Mouse (Mus musculus): ENCODE measurements around the gene Wars. TPM values are rescaled to one million over a fixed set of nuclear protein-coding genes. Genes with fewer than 3 reads are reported as not detected.
A peak's percentile ranks its signal among the peaks of the same experiment; 100 is the strongest.

The Wars gene
- polyA plus RNA-seq, 1 experiment from 2014 or later = 84.0 TPM

- Histone ChIP-seq H3K36me3 (ENCODE audit: insufficient read depth, low read length) (no peaks in the 10 kb centered on the region), H3K4me2 (replicated peaks; ENCODE audit: low read depth, low read length) (peak within 1 kb of the TSS; percentile 93), H3K9me3 (ENCODE audit: low read length) (no peaks in the 10 kb centered on the region), H3K4me1 (ENCODE audit: insufficient read depth, low read depth, low read length) (peaks cover 43% of the 10 kb centered on the region), H3K9ac (replicated peaks; ENCODE audit: low read depth) (peak within 1 kb of the TSS; percentile 57), H3K27ac (ENCODE audit: low read length) (peak within 1 kb of the TSS; percentile 93), H3K27me3 (replicated peaks; ENCODE audit: insufficient read depth, low read length) (no peaks in the 10 kb centered on the region), H3K4me3 (ENCODE audit: low read depth, low read length) (peak within 1 kb of the TSS; percentile 50)
- DNase-seq (ENCODE audit: low spot score) = peak; percentile 98
- peak; percentile 97 for ATAC-seq
- TF ChIP-seq CTCF (IDR thresholded peaks at IDR 0.05) (no peak; the same call in none of the 2 replicates), EP300 (IDR thresholded peaks at IDR 0.05) (no peak)
- under 1% methylated on average over 52 of the region's 53 CpGs for WGBS
Observed at GRCm38 (mm10) chr12:108835840-108836409, 58.0 kb downstream of the Wars start, which contains the start of the genes Slc25a29 and Slc25a47. Gene Slc25a29, minus strand, starts transcription at chr12:108835883. Gene Slc25a47, plus strand, starts transcription at chr12:108836046.

GRCm38 (mm10) chr12:108835208-108835839, 58.6 kb downstream of the Wars start:
- Histone ChIP-seq H3K9ac (replicated peaks; ENCODE audit: low read depth) (peak overlapping the region; percentile 53), H3K4me1 (ENCODE audit: insufficient read depth, low read depth, low read length) (peaks cover 45% of the 10 kb centered on the region), H3K4me2 (replicated peaks; ENCODE audit: low read depth, low read length) (peak overlapping the region; percentile 93), H3K9me3 (ENCODE audit: low read length) (no peaks in the 10 kb centered on the region), H3K36me3 (ENCODE audit: insufficient read depth, low read length) (no peaks in the 10 kb centered on the region), H3K27ac (ENCODE audit: low read length) (peak overlapping the region; percentile 60), H3K4me3 (ENCODE audit: low read depth, low read length) (peak overlapping the region; percentile 50), H3K27me3 (replicated peaks; ENCODE audit: insufficient read depth, low read length) (no peaks in the 10 kb centered on the region)
- 2% methylated on average over 50 of the region's 51 CpGs for WGBS
- TF ChIP-seq CTCF (IDR thresholded peaks at IDR 0.05) (no peak), EP300 (IDR thresholded peaks at IDR 0.05) (no peak)
- ATAC-seq = no peak; the same call in 1 of the 2 replicates
- DNase-seq (ENCODE audit: low spot score) = peak; percentile 36

GRCm38 (mm10) chr12:108834786-108835185, 59.2 kb downstream of the Wars start:
- peaks cover 46% of the 10 kb centered on the region for H3K4me1 ChIP-seq (ENCODE audit: insufficient read depth, low read depth, low read length)
- H3K9ac ChIP-seq (replicated peaks; ENCODE audit: low read depth) = peak overlapping the region; percentile 53
- WGBS = 25% methylated on average over 5 of the region's 5 CpGs
- 0 out of 2 replicates have a peak overlapping the region, but pooled peaks have one; percentile 60 for H3K27ac ChIP-seq (ENCODE audit: low read length)
- no peaks in the 10 kb centered on the region for H3K9me3 ChIP-seq (ENCODE audit: low read length)
- H3K4me3 ChIP-seq (ENCODE audit: low read depth, low read length) = peak overlapping the region; percentile 50
- ATAC-seq (no peak), DNase-seq (ENCODE audit: low spot score) (peak; percentile 46)
- no peaks in the 10 kb centered on the region for H3K27me3 ChIP-seq (replicated peaks; ENCODE audit: insufficient read depth, low read length)
- no peak for TF ChIP-seq CTCF (IDR thresholded peaks at IDR 0.05)
- TF ChIP-seq EP300 (IDR thresholded peaks at IDR 0.05) = no peak
- H3K36me3 ChIP-seq (ENCODE audit: insufficient read depth, low read length) = no peaks in the 10 kb centered on the region
- H3K4me2 ChIP-seq (replicated peaks; ENCODE audit: low read depth, low read length) = peak overlapping the region; percentile 93

DNA sequence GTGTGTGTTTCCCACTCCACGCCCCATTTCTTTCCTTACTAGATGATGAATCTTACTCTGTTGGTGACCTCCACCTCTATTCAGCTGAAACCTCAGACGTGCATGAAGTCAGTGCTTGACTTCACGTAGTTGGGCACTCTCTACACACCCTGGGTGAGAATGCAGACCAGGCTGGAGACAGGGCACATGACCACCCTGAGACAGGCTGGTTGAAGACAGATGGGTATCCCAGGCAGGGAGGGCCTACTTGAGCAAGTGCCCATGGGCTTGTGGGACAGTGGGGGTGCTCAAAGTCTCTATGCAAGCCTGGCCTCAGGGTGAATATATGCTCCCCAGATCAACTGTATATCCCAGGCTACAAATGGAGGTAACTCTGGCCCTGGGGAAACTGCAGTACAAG, 59.6 kb downstream of the Wars start:
- no peaks in the 10 kb centered on the region for H3K27me3 ChIP-seq (replicated peaks; ENCODE audit: insufficient read depth, low read length)
- no peak for DNase-seq (ENCODE audit: low spot score)
- no peak for ATAC-seq
- peak overlapping the region; percentile 93 for H3K4me2 ChIP-seq (replicated peaks; ENCODE audit: low read depth, low read length)
- H3K4me1 ChIP-seq (ENCODE audit: insufficient read depth, low read depth, low read length) = peaks cover 50% of the 10 kb centered on the region
- H3K27ac ChIP-seq (ENCODE audit: low read length) = no peak overlapping the region
- peak overlapping the region; percentile 53; the same call in 1 of the 2 replicates for H3K9ac ChIP-seq (replicated peaks; ENCODE audit: low read depth)
- H3K4me3 ChIP-seq (ENCODE audit: low read depth, low read length) = peak overlapping the region; percentile 50
- H3K9me3 ChIP-seq (ENCODE audit: low read length) = no peaks in the 10 kb centered on the region
- H3K36me3 ChIP-seq (ENCODE audit: insufficient read depth, low read length) = no peaks in the 10 kb centered on the region
- no peak for TF ChIP-seq EP300 (IDR thresholded peaks at IDR 0.05)
- no peak for TF ChIP-seq CTCF (IDR thresholded peaks at IDR 0.05)
- 73% methylated on average over 3 of the region's 3 CpGs for WGBS

DNA sequence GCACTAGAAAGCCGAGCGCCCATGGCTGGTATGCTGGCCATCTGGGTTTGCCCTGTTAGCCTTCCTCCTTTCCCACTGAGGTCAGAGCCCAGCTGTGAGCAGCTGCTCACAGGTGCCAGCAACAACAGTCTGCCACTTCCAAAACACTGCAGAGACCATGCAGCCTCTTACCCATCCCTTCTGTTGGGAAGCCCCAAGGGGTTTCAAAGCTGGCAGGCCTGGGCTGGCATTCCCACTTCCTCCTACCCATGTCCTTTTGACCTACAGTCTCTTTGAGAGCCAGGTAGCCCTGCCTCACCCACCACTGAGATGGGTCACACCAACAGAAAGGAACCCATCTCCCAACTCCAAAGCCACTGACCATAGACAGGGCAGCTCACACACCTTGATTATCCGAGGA, 60.6 kb downstream of the Wars start:
- Histone ChIP-seq H3K4me1 (ENCODE audit: insufficient read depth, low read depth, low read length) (peaks cover 49% of the 10 kb centered on the region), H3K36me3 (ENCODE audit: insufficient read depth, low read length) (no peaks in the 10 kb centered on the region), H3K9ac (replicated peaks; ENCODE audit: low read depth) (no peak overlapping the region), H3K27ac (ENCODE audit: low read length) (no peak overlapping the region), H3K4me2 (replicated peaks; ENCODE audit: low read depth, low read length) (no peak overlapping the region), H3K27me3 (replicated peaks; ENCODE audit: insufficient read depth, low read length) (no peaks in the 10 kb centered on the region), H3K4me3 (ENCODE audit: low read depth, low read length) (no peak overlapping the region), H3K9me3 (ENCODE audit: low read length) (no peaks in the 10 kb centered on the region)
- no peak for ATAC-seq
- TF ChIP-seq CTCF (IDR thresholded peaks at IDR 0.05) (no peak), EP300 (IDR thresholded peaks at IDR 0.05) (no peak)
- 81% methylated on average over 3 of the region's 3 CpGs for WGBS
- DNase-seq (ENCODE audit: low spot score) = no peak

DNA sequence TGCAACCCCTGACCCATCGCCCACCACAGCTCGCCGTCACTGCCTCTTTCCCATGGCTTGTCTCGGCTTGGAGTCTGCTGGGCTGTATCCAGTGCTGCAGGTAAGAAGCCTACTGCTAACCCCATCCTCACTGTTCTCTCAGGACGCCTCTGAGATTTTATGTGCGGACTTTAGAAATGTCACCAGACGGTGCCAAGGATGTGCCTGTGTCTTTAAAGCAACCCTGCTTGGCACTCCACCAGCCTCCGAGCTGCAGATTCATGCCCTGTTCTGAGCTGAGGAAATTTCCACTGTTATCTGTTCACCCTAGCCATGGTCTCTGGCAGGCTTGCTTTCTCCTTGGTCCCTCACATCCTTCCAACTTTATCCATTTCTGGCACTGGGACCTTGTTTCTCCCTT, 61.1 kb downstream of the Wars start:
- WGBS = 87% methylated on average over 8 of the region's 8 CpGs
- ATAC-seq = no peak

More for the DNA sequence above, 61.1 kb downstream of the Wars start:
- no peaks in the 10 kb centered on the region for H3K27me3 ChIP-seq (replicated peaks; ENCODE audit: insufficient read depth, low read length)
- no peak overlapping the region for H3K9ac ChIP-seq (replicated peaks; ENCODE audit: low read depth)
- DNase-seq (ENCODE audit: low spot score) = no peak
- H3K36me3 ChIP-seq (ENCODE audit: insufficient read depth, low read length) = no peaks in the 10 kb centered on the region
- H3K4me3 ChIP-seq (ENCODE audit: low read depth, low read length) = no peak overlapping the region
- peak overlapping the region; percentile 47; the same call in 1 of the 2 replicates for H3K27ac ChIP-seq (ENCODE audit: low read length)
- TF ChIP-seq CTCF (IDR thresholded peaks at IDR 0.05) (no peak), EP300 (IDR thresholded peaks at IDR 0.05) (no peak)
- H3K4me1 ChIP-seq (ENCODE audit: insufficient read depth, low read depth, low read length) = peaks cover 44% of the 10 kb centered on the region
- no peaks in the 10 kb centered on the region for H3K9me3 ChIP-seq (ENCODE audit: low read length)
- H3K4me2 ChIP-seq (replicated peaks; ENCODE audit: low read depth, low read length) = no peak overlapping the region
